Mouse (Mus musculus) midbrain, postnatal 0 days (tissue): Measurements from ENCODE around the gene Hadha. TPM values are rescaled to one million over a fixed set of nuclear protein-coding genes. Genes with fewer than 3 reads are reported as not detected.

Source experiments
- ATAC-seq: fragments of 200-750 bp; cut with Nextera tagmentation; 2 replicates; pipeline ENCODE4 v1.8.0; 2017; ENCODE audit warnings: moderate number of reproducible peaks, mild to moderate bottlenecking, moderate TSS enrichment, moderate library complexity; ENCODE audit not compliant: low FRiP score
- DNase-seq: peaks from one replicate; pipeline ENCODE4 v3.0.0-alpha.2; 2015; ENCODE audit warnings: low spot score
- H3K27ac ChIP-seq: fragments of 300-500 bp; sonication (generic); 2 replicates; pipeline ENCODE4 v1.5.1; 2014; ENCODE audit warnings: low read depth, mild to moderate bottlenecking, low read length, mixed read lengths
- H3K27me3 ChIP-seq: fragments of 300-500 bp; sonication (generic); 2 replicates; pipeline ENCODE4 v1.6.1; 2014; ENCODE audit warnings: low read length, control low read depth, mixed read lengths; ENCODE audit not compliant: insufficient read depth
- H3K36me3 ChIP-seq: fragments of 300-500 bp; sonication (generic); 2 replicates; pipeline ENCODE4 v1.6.1; 2014; ENCODE audit warnings: low read length, control low read depth, mixed read lengths; ENCODE audit not compliant: insufficient read depth
- H3K4me1 ChIP-seq: fragments of 300-500 bp; sonication (generic); 2 replicates; pipeline ENCODE4 v1.6.1; 2014; ENCODE audit warnings: mild to moderate bottlenecking, control low read depth, antibody characterized with exemption, low read length, mixed read lengths; ENCODE audit not compliant: insufficient read depth
- H3K4me2 ChIP-seq: fragments of 300-500 bp; sonication (generic); 2 replicates; pipeline ENCODE4 v1.6.1; 2014; ENCODE audit warnings: low read depth, mild to moderate bottlenecking, low read length, mixed read lengths; ENCODE audit not compliant: poor library complexity, severe bottlenecking
- H3K4me3 ChIP-seq: fragments of 300-500 bp; sonication (generic); 2 replicates; pipeline ENCODE4 v1.5.1; 2014; ENCODE audit warnings: low read depth, mild to moderate bottlenecking, low read length, moderate library complexity
- H3K9ac ChIP-seq: fragments of 300-500 bp; sonication (generic); replicated peaks from 2 replicates; pipeline ENCODE4 v1.6.1; 2014; ENCODE audit warnings: mild to moderate bottlenecking, low read length, moderate library complexity, mixed read lengths; ENCODE audit not compliant: poor library complexity, severe bottlenecking
- H3K9me3 ChIP-seq: fragments of 300-500 bp; sonication (generic); 2 replicates; pipeline ENCODE4 v1.6.1; 2016; ENCODE audit warnings: low read length, control low read depth
- CTCF ChIP-seq: IDR thresholded peaks from 2 replicates; pipeline ENCODE4 v1.5.1; 2016; ENCODE audit warnings: antibody characterized with exemption, mild to moderate bottlenecking
- whole genome bisulfite sequencing: fragments of 180-500 bp; shearing (Covaris S2); extraction: QIAGEN DNeasy Blood & Tissue Kit; methylation state at CpG from one replicate; pipeline ENCODE4 v1.1.7; 2014; 5-methylcytosine and 5-hydroxymethylcytosine counted together
- microRNA counts: library from miRNA; unstranded; fragments of <30 nt; microRNA quantifications from one replicate; lab custom pipeline; 2015
- microRNA-seq: library from miRNA; unstranded; fragments of <30 nt; microRNA quantifications from one replicate; pipeline ENCODE4, GENCODE M21; 2016; ENCODE audit warnings: borderline number of aligned reads
- polyA plus RNA-seq: library from polyadenylated mRNA; unstranded; fragments of >200 nt; fragmentation: Nextera tagmentation; extraction: Ambion mirVana; gene quantifications from 2 replicates; pipeline ENCODE4 v1.2.1, GENCODE M21; 2015
- total RNA-seq: library from RNA; depleted of rRNA; stranded (reverse); fragments of >200 nt; gene quantifications from 2 replicates; pipeline ENCODE4 v1.2.3, GENCODE M21; 2014; rRNA removed

Hadha gene
- total and polyA plus RNA-seq, 2 experiments from 2014 or later = 42.3 to 59.8 TPM

- Histone ChIP-seq H3K27ac (no peak overlapping the region), H3K27me3 (no peaks in the 10 kb centered on the region), H3K4me3 (peak overlapping the region; percentile 67; the same call in 1 of the 2 replicates), H3K9me3 (no peaks in the 10 kb centered on the region), H3K9ac (no peak overlapping the region), H3K4me2 (peak overlapping the region; percentile 57), H3K4me1 (no peaks in the 10 kb centered on the region), H3K36me3 (no peaks in the 10 kb centered on the region; the same call in 1 of the 2 replicates)
- 63% methylated on average over 3 of the region's 3 CpGs for WGBS
- DNase-seq = no peak
- TF ChIP-seq CTCF = no peak
- ATAC-seq = no peak
Measured at GRCm38 (mm10) chr5:30072377-30072776, 82.6 kb downstream of the Hadha start.

- 81% methylated on average over 6 of the region's 6 CpGs for WGBS
- TF ChIP-seq CTCF = no peak
- H3K9ac ChIP-seq = no peak overlapping the region
Measured at GRCm38 (mm10) chr5:30071677-30072076, 83.3 kb downstream of the Hadha start.

More at GRCm38 (mm10) chr5:30071677-30072076, 83.3 kb downstream of the Hadha start:
- DNase-seq = no peak
- no peaks in the 10 kb centered on the region; the same call in 1 of the 2 replicates for H3K36me3 ChIP-seq
- no peak overlapping the region for H3K4me3 ChIP-seq
- no peak overlapping the region for H3K4me2 ChIP-seq
- ATAC-seq = no peak
- no peak overlapping the region for H3K27ac ChIP-seq
- H3K27me3 ChIP-seq = no peaks in the 10 kb centered on the region
- no peaks in the 10 kb centered on the region for H3K4me1 ChIP-seq
- H3K9me3 ChIP-seq = no peaks in the 10 kb centered on the region

MicroRNA genes within 50 kb of the gene (microRNA counts, 519-probe panel; counts per million panel counts)
- 528 counts per million, percentile 58 among the panel's probes with 10 or more counts for microRNA mmu-miR-1960 (lab: Ali Mortazavi, UCI)

Small RNA genes lying within 50 kb of the gene (microRNA-seq; reads per million reads assigned to microRNA genes)
- gene Mir1960 = not detected

Other genes starting within 250 kb of the Hadha start
- 0.38 TPM in 1 of 2 replicates, not detected in the other for gene Il6, start 142.0 kb downstream of the Hadha start, total RNA-seq
- not detected in 2 replicates for gene Il6, start 142.0 kb downstream of the Hadha start, polyA plus RNA-seq
- gene Tyms, start 81.5 kb downstream of the Hadha start, total RNA-seq = 9.1 and 11.3 TPM in 2 replicates
- 17.8 and 21.2 TPM in 2 replicates for gene Tyms, start 81.5 kb downstream of the Hadha start, polyA plus RNA-seq
- 18.1 and 20.6 TPM in 2 replicates for gene Garem2, start 50.0 kb downstream of the Hadha start, total RNA-seq
- gene Garem2, start 50.0 kb downstream of the Hadha start, polyA plus RNA-seq = 8.9 and 9.9 TPM in 2 replicates
- 3.3 and 4.3 TPM in 2 replicates for gene 3110082J24Rik, start 49.1 kb downstream of the Hadha start, total RNA-seq
- gene 3110082J24Rik, start 49.1 kb downstream of the Hadha start, polyA plus RNA-seq = 2.6 and 3.8 TPM in 2 replicates
- gene Hadhb, start 86 bp upstream of the Hadha start, total RNA-seq = 49.9 and 56.8 TPM in 2 replicates
- 41.1 and 47.0 TPM in 2 replicates for gene Hadhb, start 86 bp upstream of the Hadha start, polyA plus RNA-seq
- 0.14 TPM in 1 of 2 replicates, not detected in the other for gene Adgrf3, start 50.6 kb upstream of the Hadha start, total RNA-seq
- gene Adgrf3, start 50.6 kb upstream of the Hadha start, polyA plus RNA-seq = not detected in 2 replicates
- 99.1 and 113 TPM in 2 replicates for gene Selenoi, start 77.4 kb upstream of the Hadha start, total RNA-seq
- gene Selenoi, start 77.4 kb upstream of the Hadha start, polyA plus RNA-seq = 24.3 and 26.8 TPM in 2 replicates
- gene Drc1, start 126.2 kb upstream of the Hadha start, total RNA-seq = 5.9 and 7.6 TPM in 2 replicates
- gene Drc1, start 126.2 kb upstream of the Hadha start, polyA plus RNA-seq = 10.2 and 11.2 TPM in 2 replicates